Mouse (Mus musculus): ENCODE results near the gene Casc1. TPM values are rescaled to one million over a fixed set of nuclear protein-coding genes. Genes with fewer than 3 reads are reported as not detected.
"Not testable (repeated sequence)": the region's sequence is repeated elsewhere in the genome, so short reads cannot be mapped to it uniquely, and the experiment has no call there.

The Casc1 gene
- total and polyA plus RNA-seq, 3 experiments: 0.21 to 0.33 (median 0.25) TPM

DNA sequence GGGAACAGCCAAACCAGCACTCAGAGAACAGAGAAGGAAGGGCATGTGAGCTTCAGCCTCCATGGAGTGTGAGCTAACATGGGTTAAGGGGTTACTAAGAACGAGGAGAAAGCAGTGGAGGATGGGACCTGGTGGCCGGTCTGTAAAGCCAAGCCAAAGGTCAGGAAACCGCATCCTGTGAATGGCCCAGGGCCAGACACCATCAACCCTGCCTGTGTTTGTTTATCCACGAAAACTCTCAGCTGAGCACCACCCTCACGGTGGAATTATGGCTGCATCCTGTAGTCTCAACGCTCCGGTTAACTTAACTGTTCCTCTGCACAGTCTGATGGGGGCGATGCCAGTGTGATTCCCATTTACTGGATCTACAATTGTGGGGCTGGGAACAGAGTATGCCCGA is 75.0 kb downstream of the Casc1 start:
- in situ Hi-C loops (cut with MboI; ENCODE audit: low pct_ligation_motif_present, low pct_unique_long_range_greater_than_20kb, low sequenced_read_pairs) (no loop called here), dilution Hi-C loops (cut with MboI; ENCODE audit: extremely low pct_ligation_motif_present, extremely low pct_unique_long_range_greater_than_20kb, low sequenced_read_pairs) (no loop called here)
- Histone ChIP-seq H3K4me3 (replicated peaks in 1 of 3; ENCODE audit: low read depth in 2 of 3, low read length in 2 of 3, poor library complexity in 1 of 3) (no peak overlapping the region), H3K27ac (ENCODE audit: insufficient read depth, low read depth) (no peak overlapping the region), H3K9ac (ENCODE audit: insufficient read depth, low read depth) (no peak overlapping the region), H3K27me3 (replicated peaks) (no peaks in the 10 kb centered on the region), H3K4me2 (ENCODE audit: insufficient read depth, low read depth, poor library complexity, severe bottlenecking) (no peak overlapping the region), H3K4me1 (ENCODE audit: control insufficient read depth in 1 of 2, insufficient read depth in 2 of 2) (peaks cover 33 to 83% of the 10 kb centered on the region in 2 experiments), H3K36me3 (replicated peaks in 1 of 2; ENCODE audit: control insufficient read depth in 1 of 2, insufficient read depth in 1 of 2, low read length in 1 of 2) (peaks cover 20 to 83% of the 10 kb centered on the region in 2 experiments), H3K79me2 (replicated peaks; ENCODE audit: control insufficient read depth, extremely low read depth, insufficient read depth, poor library complexity, severe bottlenecking) (peaks cover 17% of the 10 kb centered on the region), H3K9me3 (replicated peaks; ENCODE audit: low read length) (no peaks in the 10 kb centered on the region)
- no peak for TF ChIP-seq CHD1 (IDR thresholded peaks at IDR 0.05; ENCODE audit: low read depth, low read length)
- no peak for TF ChIP-seq ELF1 (IDR thresholded peaks at IDR 0.05; ENCODE audit: low read depth, low read length)
- TF ChIP-seq MYC (IDR thresholded peaks at IDR 0.05; ENCODE audit: low read depth, low read length): no peak
- no peak for TF ChIP-seq RCOR1 (conservative IDR thresholded peaks at IDR 0.05; ENCODE audit: low read depth, low read length)
- TF ChIP-seq MXI1 (IDR thresholded peaks at IDR 0.05; ENCODE audit: low read depth, low read length): no peak
- DNase-seq (ENCODE audit: extremely low read depth): no peak

- dilution Hi-C loops (cut with MboI; ENCODE audit: extremely low pct_ligation_motif_present, extremely low pct_unique_long_range_greater_than_20kb, low sequenced_read_pairs): no loop called here
Measured at GRCm38 (mm10) chr6:145135295-145135694, 75.5 kb downstream of the Casc1 start.

GRCm38 (mm10) chr6:145132969-145133368 is 77.8 kb downstream of the Casc1 start:
- H3K4me3 ChIP-seq (replicated peaks in 1 of 3; ENCODE audit: low read depth in 2 of 3, low read length in 2 of 3, poor library complexity in 1 of 3); H3K4me2 ChIP-seq (ENCODE audit: insufficient read depth, low read depth, poor library complexity, severe bottlenecking); DNase-seq (ENCODE audit: extremely low read depth); H3K27ac ChIP-seq (ENCODE audit: insufficient read depth, low read depth); H3K9ac ChIP-seq (ENCODE audit: insufficient read depth, low read depth); dilution Hi-C loops (cut with MboI; ENCODE audit: extremely low pct_ligation_motif_present, extremely low pct_unique_long_range_greater_than_20kb, low sequenced_read_pairs); H3K9me3 ChIP-seq (replicated peaks; ENCODE audit: low read length); H3K27me3 ChIP-seq (replicated peaks): not testable (repeated sequence)
- in situ Hi-C loops (cut with MboI; ENCODE audit: low pct_ligation_motif_present, low pct_unique_long_range_greater_than_20kb, low sequenced_read_pairs): loop anchor here (5.0 kb wide), 1 partner anchor 41 kb away; no protein-coding TSS in a partner anchor
- H3K4me1 ChIP-seq (ENCODE audit: control insufficient read depth in 1 of 2, insufficient read depth in 2 of 2): peaks cover 13 to 74% of the 10 kb centered on the region in 2 experiments
- H3K79me2 ChIP-seq (replicated peaks; ENCODE audit: control insufficient read depth, extremely low read depth, insufficient read depth, poor library complexity, severe bottlenecking): peaks cover 29% of the 10 kb centered on the region
- peaks cover 11 to 77% of the 10 kb centered on the region in 2 experiments for H3K36me3 ChIP-seq (replicated peaks in 1 of 2; ENCODE audit: control insufficient read depth in 1 of 2, insufficient read depth in 1 of 2, low read length in 1 of 2)

More at GRCm38 (mm10) chr6:145135295-145135694, 75.5 kb downstream of the Casc1 start:
- in situ Hi-C loops (cut with MboI; ENCODE audit: low pct_ligation_motif_present, low pct_unique_long_range_greater_than_20kb, low sequenced_read_pairs): no loop called here
- Histone ChIP-seq H3K4me1 (ENCODE audit: control insufficient read depth in 1 of 2, insufficient read depth in 2 of 2) (peaks cover 32 to 78% of the 10 kb centered on the region in 2 experiments), H3K79me2 (replicated peaks; ENCODE audit: control insufficient read depth, extremely low read depth, insufficient read depth, poor library complexity, severe bottlenecking) (peaks cover 17% of the 10 kb centered on the region), H3K27me3 (replicated peaks) (no peaks in the 10 kb centered on the region), H3K4me3 (replicated peaks in 1 of 3; ENCODE audit: low read depth in 2 of 3, low read length in 2 of 3, poor library complexity in 1 of 3) (no peak overlapping the region), H3K36me3 (replicated peaks in 1 of 2; ENCODE audit: control insufficient read depth in 1 of 2, insufficient read depth in 1 of 2, low read length in 1 of 2) (peaks cover 16 to 80% of the 10 kb centered on the region in 2 experiments), H3K27ac (ENCODE audit: insufficient read depth, low read depth) (no peak overlapping the region), H3K4me2 (ENCODE audit: insufficient read depth, low read depth, poor library complexity, severe bottlenecking) (no peak overlapping the region), H3K9me3 (replicated peaks; ENCODE audit: low read length) (no peaks in the 10 kb centered on the region), H3K9ac (ENCODE audit: insufficient read depth, low read depth) (no peak overlapping the region)
- no peak for TF ChIP-seq NRF1 (IDR thresholded peaks at IDR 0.05; ENCODE audit: low read depth, low read length)
- no peak for TF ChIP-seq RAD21 (IDR thresholded peaks at IDR 0.05; ENCODE audit: low read depth, low read length)
- TF ChIP-seq ZKSCAN1 (IDR thresholded peaks at IDR 0.05; ENCODE audit: borderline replicate concordance, low read depth, low read length): no peak
- no peak for TF ChIP-seq POLR2A (IDR thresholded peaks at IDR 0.05; ENCODE audit: low read depth, low read length)
- TF ChIP-seq TCF12 (IDR thresholded peaks at IDR 0.05; ENCODE audit: low read depth, low read length): no peak
- TF ChIP-seq CHD2 (IDR thresholded peaks at IDR 0.05; ENCODE audit: low read length): no peak
- no peak for TF ChIP-seq CHD1 (IDR thresholded peaks at IDR 0.05; ENCODE audit: low read depth, low read length)
- no peak for TF ChIP-seq IRF4 (IDR thresholded peaks at IDR 0.05; ENCODE audit: low read depth, low read length)
- TF ChIP-seq MAFK (IDR thresholded peaks at IDR 0.05; ENCODE audit: insufficient replicate concordance, low read length): no peak
- no peak for TF ChIP-seq MEF2A (IDR thresholded peaks at IDR 0.05; ENCODE audit: borderline replicate concordance, low read depth, low read length)
- TF ChIP-seq JUN (IDR thresholded peaks at IDR 0.05; ENCODE audit: insufficient read depth, low read depth, low read length): no peak
- TF ChIP-seq MAX (IDR thresholded peaks at IDR 0.05; ENCODE audit: low read length): no peak
- TF ChIP-seq MAZ (IDR thresholded peaks at IDR 0.05; ENCODE audit: low read depth, low read length): no peak
- no peak for TF ChIP-seq ELF1 (IDR thresholded peaks at IDR 0.05; ENCODE audit: low read depth, low read length)
- no peak for TF ChIP-seq EP300 (IDR thresholded peaks at IDR 0.05; ENCODE audit: low read length)
- no peak for DNase-seq (ENCODE audit: extremely low read depth)
